Mouse (Mus musculus) bone marrow, adult 2 months (tissue): ENCODE data around the gene Rho. TPM values are rescaled to one million over a fixed set of nuclear protein-coding genes. Genes with fewer than 3 reads are reported as not detected.

ENCODE experiments used
- H3K27ac ChIP-seq: fragments of 200-500 bp; 2 replicates; pipeline ENCODE4 v1.5.1; 2012; ENCODE audit warnings: low read depth, mild to moderate bottlenecking, control low read depth, inconsistent platforms, low read length; ENCODE audit not compliant: control insufficient read depth, poor library complexity, insufficient read depth
- H3K4me1 ChIP-seq: fragments of 200-500 bp; 2 replicates; pipeline ENCODE4 v1.6.1; 2011; ENCODE audit warnings: low read length; ENCODE audit not compliant: control insufficient read depth, insufficient read depth
- H3K4me3 ChIP-seq: fragments of 200-500 bp; replicated peaks from 2 replicates; pipeline ENCODE3; 2011; ENCODE audit warnings: mild to moderate bottlenecking, low read depth, low read length, control low read depth; ENCODE audit not compliant: control insufficient read depth
- CTCF ChIP-seq: fragments of 200-500 bp; IDR thresholded peaks from 2 replicates; pipeline ENCODE4 v1.5.1; 2011; ENCODE audit warnings: low read length, control low read depth; ENCODE audit not compliant: control insufficient read depth, insufficient read depth
- POLR2A ChIP-seq: fragments of 200-500 bp; IDR thresholded peaks from 2 replicates; pipeline ENCODE4 v1.6.1; 2011; ENCODE audit warnings: low read depth, mild to moderate bottlenecking, control low read depth, low read length, borderline replicate concordance; ENCODE audit not compliant: control insufficient read depth
- WGBS: fragments of 180-500 bp; shearing (Covaris S2); methylation state at CpG from one replicate; pipeline ENCODE4 v1.1.7; 2018; 5-methylcytosine and 5-hydroxymethylcytosine counted together
- polyA plus RNA-seq: library from polyadenylated mRNA; stranded (reverse); fragments of >200 nt; gene quantifications from 2 replicates; pipeline ENCODE4 v1.2.4, GENCODE M21; 2011; ENCODE audit warnings: low replicate concordance; ENCODE audit not compliant: missing spikeins, insufficient read depth, insufficient read length

The Rho gene
- polyA plus RNA-seq, 1 experiment = not detected

DNA sequence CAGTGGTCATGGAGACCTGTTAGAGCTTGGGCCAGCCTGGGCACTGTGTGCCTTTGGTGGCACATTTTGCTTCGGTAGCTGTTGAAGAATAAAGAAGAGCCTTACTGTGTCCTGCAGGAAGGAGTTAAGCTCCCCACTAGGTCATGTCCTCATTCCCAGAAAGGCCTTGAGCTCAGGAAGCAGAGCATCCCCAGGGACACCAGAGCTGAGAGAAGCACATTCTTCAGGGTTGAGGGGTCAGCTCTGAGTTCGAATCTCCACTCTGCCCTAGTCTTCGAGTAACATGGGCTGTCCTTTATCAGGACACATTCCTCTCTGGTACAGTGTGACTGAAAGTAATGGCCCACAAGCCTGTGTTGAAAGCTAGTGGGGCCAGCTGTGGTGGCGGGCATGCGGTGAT is 11.7 kb upstream of the Rho start:
- no peak overlapping the region for H3K4me3 ChIP-seq
- TF ChIP-seq CTCF (no peak), POLR2A (no peak)
- WGBS = 85% methylated on average over 5 of the region's 5 CpGs
- no peak overlapping the region for H3K27ac ChIP-seq
- H3K4me1 ChIP-seq = no peaks in the 10 kb centered on the region

DNA sequence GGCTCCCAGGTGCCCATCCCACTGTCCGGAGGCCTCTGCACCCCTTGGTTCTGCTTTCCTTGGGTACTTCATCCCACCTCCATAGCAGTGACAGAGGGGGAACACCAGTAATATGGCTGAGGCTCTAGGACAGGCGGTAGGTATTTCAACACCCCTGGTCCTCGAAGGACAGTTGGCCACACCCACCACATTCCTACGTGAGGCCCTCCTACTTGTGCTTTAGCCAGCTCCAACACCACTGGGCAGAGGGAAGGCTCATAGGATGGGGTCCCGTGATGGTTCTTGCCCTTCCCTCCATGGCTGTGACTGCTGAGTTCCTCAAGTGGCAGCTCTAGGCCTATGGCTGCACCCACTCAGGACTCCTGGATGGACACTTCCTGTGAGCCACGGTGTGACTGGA is 6.7 kb upstream of the Rho start:
- Histone ChIP-seq H3K27ac (no peak overlapping the region), H3K4me1 (no peaks in the 10 kb centered on the region), H3K4me3 (no peak overlapping the region)
- WGBS = 57% methylated on average over 6 of the region's 6 CpGs
- TF ChIP-seq CTCF (no peak), POLR2A (no peak)

DNA sequence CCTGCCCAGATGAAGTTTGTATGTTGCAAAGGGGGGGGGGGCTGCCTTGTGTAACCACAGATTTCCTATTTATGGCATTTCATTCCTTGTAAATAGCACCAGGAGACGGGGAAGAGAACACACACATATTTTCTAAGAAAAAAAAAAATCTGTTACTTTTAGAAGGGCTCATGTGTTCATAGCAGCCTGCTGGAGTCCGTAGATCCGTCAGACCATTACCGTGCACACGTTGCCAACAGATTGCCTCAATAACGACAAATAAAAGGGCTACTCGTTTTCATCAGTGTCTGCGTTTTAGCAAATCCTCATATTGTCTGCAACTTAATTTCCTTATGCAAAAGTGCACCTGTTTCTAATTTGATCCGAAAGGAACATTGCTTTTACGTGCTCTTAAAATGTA is 5.1 kb upstream of the Rho start:
- no peak overlapping the region for H3K27ac ChIP-seq
- WGBS = 81% methylated on average over 10 of the region's 10 CpGs
- H3K4me3 ChIP-seq = no peak overlapping the region
- TF ChIP-seq CTCF = no peak
- TF ChIP-seq POLR2A = no peak
- no peaks in the 10 kb centered on the region for H3K4me1 ChIP-seq

DNA sequence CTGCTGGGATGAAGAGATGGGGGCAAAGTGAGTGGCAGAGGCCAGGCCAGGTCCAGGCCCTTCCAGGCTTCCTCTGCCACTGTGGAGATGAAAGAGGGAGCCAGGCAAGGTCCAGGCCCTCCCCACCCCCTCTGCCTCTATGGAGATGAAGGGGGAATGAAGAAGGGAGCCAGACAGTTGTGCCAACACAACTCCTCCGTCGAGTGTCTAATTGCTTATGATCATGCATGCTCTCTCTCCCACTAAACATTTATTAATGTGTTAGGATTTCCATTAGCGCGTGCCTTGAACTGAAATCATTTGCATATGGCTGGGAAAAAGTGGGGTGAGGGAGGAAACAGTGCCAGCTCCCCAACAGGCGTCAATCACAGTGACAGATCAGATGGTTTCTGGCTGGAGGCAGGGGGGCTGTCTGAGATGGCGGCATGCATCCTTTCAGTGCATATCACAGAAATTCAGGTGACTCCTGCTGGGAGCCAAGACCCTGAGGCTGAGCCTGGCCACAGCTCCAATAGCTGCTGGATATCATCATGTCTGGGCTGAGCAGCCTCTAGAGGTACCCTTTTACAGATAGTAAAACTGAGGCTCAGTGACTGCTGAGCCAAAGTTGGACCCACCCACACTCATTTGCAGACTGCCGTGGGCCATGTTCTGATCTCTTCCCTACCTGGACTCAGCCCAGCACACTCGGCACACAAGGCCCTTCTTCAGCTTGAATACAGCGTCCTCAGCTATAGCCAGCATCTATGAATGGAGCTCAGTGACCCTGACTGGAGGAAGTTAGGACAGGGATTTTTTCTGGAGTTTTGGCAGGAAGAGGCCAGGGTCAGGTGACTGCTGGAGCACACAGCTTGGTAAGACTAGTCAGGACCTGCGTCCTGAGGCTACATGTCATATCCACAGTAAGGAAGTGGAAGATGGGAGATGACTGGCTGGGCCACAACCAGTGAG is 4.0 kb upstream of the Rho start:
- Histone ChIP-seq H3K4me1 (no peaks in the 10 kb centered on the region), H3K27ac (no peak overlapping the region), H3K4me3 (no peak overlapping the region)
- TF ChIP-seq CTCF (no peak), POLR2A (no peak)
- 82% methylated on average over 10 of the region's 10 CpGs for WGBS

DNA sequence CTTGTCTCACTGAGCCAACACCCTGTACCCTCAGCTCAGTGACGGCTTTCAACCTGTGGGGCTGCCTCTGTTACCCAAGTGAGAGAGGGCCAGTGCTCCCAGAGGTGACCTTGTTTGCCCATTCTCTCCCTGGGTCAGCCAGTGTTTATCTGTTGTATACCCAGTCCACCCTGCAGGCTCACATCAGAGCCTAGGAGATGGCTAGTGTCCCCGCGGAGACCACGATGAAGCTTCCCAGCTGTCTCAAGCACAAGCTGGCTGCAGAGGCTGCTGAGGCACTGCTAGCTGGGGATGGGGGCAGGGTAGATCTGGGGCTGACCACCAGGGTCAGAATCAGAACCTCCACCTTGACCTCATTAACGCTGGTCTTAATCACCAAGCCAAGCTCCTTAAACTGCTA is 1.5 kb upstream of the Rho start:
- WGBS = 86% methylated on average over 5 of the region's 5 CpGs
- TF ChIP-seq POLR2A = no peak
- no peak; the same call in 1 of the 2 replicates for TF ChIP-seq CTCF

DNA sequence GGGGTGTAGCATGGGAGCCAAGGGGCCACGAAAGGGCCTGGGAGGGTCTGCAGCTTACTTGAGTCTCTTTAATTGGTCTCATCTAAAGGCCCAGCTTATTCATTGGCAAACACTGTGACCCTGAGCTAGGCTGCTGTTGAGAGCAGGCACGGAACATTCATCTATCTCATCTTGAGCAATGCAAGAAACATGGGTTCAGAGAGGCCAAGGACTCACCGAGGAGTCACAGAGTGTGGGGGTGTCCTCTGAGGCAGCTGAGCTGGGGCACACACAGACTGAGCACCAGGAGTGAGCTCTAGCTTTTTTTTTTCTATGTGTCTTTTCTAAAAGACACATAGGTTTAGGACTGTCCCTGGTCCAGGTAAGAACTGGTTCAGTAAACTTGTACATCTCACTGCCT is 843 bp downstream of the Rho start:
- no peak overlapping the region for H3K27ac ChIP-seq
- no peaks in the 10 kb centered on the region for H3K4me1 ChIP-seq
- H3K4me3 ChIP-seq = no peak overlapping the region
- TF ChIP-seq POLR2A (no peak), CTCF (no peak)
- 85% methylated on average over 3 of the region's 3 CpGs for WGBS

More for the DNA sequence above, 1.5 kb upstream of the Rho start:
- H3K27ac ChIP-seq = no peak overlapping the region
- H3K4me1 ChIP-seq = no peaks in the 10 kb centered on the region
- H3K4me3 ChIP-seq = no peak overlapping the region

DNA sequence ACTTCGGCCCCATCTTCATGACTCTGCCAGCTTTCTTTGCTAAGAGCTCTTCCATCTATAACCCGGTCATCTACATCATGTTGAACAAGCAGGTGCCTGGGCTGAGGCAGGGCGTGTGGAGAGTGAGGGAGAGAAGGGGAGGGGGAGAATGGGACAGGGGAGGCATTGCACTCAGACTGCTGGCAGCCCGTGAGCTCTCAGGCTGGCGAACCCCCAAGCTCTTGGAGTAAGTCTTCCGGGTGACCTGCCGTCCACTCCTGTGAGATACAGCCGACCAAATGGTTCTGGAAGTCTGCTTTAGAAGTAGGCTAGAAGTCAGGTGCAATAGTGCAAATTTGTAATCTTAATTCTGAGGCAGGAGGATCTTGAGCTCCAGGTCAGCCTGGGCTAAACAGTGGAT is 4.0 kb downstream of the Rho start:
- TF ChIP-seq CTCF = no peak
- TF ChIP-seq POLR2A = no peak
- no peak overlapping the region for H3K27ac ChIP-seq
- WGBS = 71% methylated on average over 8 of the region's 8 CpGs
- H3K4me3 ChIP-seq = no peak overlapping the region
- no peaks in the 10 kb centered on the region for H3K4me1 ChIP-seq

DNA sequence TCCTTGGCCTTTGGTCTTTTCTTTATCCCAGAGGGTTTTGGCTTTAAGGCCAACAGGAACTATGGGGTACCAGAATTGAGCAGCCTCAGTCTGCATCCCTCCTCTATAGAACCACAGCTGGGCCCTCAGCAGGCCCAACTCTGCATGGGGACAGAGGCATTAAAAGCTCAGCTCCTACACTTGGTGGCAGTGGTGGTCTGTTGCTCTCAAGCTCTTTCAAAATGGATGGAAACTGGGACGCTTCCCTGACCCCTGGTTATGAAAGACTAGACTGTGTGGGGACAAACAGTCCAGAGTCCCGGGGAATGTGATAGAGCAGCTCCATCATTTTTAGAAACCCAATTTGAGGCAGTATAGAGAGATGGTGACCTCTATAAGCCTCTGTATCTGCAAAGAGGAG is 6.5 kb downstream of the Rho start:
- TF ChIP-seq CTCF = no peak
- TF ChIP-seq POLR2A = no peak
- Histone ChIP-seq H3K4me3 (no peak overlapping the region), H3K4me1 (no peaks in the 10 kb centered on the region), H3K27ac (no peak overlapping the region)
- WGBS = 78% methylated on average over 2 of the region's 2 CpGs

DNA sequence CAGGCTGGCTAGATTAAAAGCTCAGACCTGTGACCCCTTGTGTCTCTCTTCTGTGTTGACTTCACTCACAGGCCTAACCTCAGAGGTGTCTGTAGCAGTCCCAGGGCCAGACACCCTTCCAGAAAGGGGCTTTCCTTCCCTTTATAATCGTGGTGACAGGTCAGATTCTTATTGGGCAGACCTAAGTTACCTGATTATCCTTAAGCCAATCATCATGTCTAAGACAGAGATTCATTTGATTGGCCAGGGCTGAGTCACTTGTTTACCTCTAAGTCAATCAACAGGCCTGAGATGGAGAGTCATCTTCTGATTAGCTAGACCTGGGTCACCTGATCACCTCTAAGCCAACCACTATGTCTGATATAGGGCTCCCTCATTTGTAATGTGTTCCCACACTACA is 7.2 kb downstream of the Rho start:
- WGBS = 56% methylated on average over 1 of the region's 1 CpGs
- Histone ChIP-seq H3K4me1 (no peaks in the 10 kb centered on the region), H3K4me3 (no peak overlapping the region), H3K27ac (no peak overlapping the region)
- TF ChIP-seq POLR2A (no peak), CTCF (no peak)
